Mouse (Mus musculus) liver, adult 2 months (tissue): ENCODE data around the gene Arl3.

Source experiments
- CTCF ChIP-seq: fragments of 200-500 bp; IDR thresholded peaks from 2 replicates; pipeline ENCODE4 v1.5.1; 2011; ENCODE audit warnings: low read depth, low read length, control low read depth
- POLR2A ChIP-seq: fragments of 200-500 bp; IDR thresholded peaks from 2 replicates; pipeline ENCODE4 v1.6.1; 2011; ENCODE audit warnings: low read length, control low read depth; ENCODE audit not compliant: insufficient read depth; ENCODE audit errors: extremely low read depth

DNA sequence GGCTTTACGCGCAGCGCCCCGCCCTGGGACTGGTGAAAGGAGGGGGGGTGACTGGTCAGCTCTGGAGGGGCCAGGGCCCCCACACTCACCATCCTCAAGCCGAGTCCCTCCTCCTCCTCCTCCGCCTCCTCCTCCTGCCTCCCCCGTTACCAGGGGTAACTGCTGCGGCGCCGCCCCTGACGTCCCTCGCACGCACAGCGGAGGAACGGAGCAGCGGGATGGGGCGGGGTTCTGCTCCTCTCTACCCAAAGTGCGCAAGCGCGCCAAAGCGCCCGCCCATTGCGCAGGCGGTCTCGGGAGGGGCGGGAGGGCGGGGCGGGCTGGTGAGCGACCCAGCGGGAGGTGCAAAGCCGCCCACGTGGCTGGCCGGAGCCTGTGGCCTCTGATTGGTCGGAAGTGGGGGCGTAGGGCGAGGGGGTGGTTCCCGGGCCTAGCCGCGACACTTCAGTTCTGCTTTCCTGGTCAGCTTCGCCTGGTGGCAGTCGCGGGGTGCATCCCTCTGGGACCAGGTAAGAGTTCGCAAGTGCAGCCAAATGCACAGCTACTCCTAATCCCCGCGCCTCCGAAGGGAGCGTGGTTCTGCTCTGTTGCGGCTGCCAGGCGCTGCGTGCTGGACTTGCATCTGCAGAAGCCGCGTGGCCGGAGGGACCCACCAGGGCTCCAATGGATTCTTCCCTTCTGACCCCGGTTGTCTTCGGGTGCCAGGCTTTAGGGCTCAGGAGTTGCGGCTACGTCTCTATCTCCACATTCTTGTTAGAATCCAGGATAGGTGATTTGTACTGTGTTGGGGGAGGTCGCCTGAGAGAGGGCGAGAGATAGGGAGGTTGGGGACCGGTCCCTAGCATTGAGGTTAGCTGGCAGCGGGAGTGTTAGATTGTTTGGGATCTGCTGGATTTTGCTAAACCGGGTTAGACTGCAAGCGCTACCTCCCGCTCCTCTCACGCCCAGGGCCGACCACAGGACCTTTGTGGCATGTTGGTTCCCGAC is at the start of gene Arl3, which contains the start of gene Sfxn2:
- TF ChIP-seq CTCF (peak; percentile 34; the same call in 1 of the 2 replicates), POLR2A (peak; percentile 97)
